Mouse (Mus musculus) C2C12 (cell line): ENCODE data around the gene Spsb2.

ENCODE experiments used
- CEBPB ChIP-seq: IDR thresholded peaks from one replicate; pipeline ENCODE4 v1.6.1; 2011; ENCODE audit warnings: low read depth, mild to moderate bottlenecking, control low read depth, moderate library complexity
- CTCF ChIP-seq: IDR thresholded peaks from one replicate; pipeline ENCODE4 v1.5.1; 2011; ENCODE audit not compliant: control insufficient read depth, insufficient read depth, insufficient read length
- FOSL1 ChIP-seq: IDR thresholded peaks from one replicate; pipeline ENCODE4 v1.8.0; 2011; ENCODE audit warnings: mild to moderate bottlenecking, low read length; ENCODE audit not compliant: poor library complexity, insufficient read depth, severe bottlenecking
- MAX ChIP-seq: IDR thresholded peaks from one replicate; pipeline ENCODE4 v1.6.1; 2011; ENCODE audit warnings: mild to moderate bottlenecking, control low read depth
- MYOD1 ChIP-seq: IDR thresholded peaks from one replicate; pipeline ENCODE4 v1.6.1; 2011; ENCODE audit warnings: low read depth; ENCODE audit not compliant: control insufficient read depth, insufficient read length
- MYOG ChIP-seq: IDR thresholded peaks from one replicate; pipeline ENCODE4 v1.6.1; 2011; ENCODE audit not compliant: control insufficient read depth, insufficient read length; ENCODE audit errors: extremely low read depth
- USF1 ChIP-seq: IDR thresholded peaks from one replicate; pipeline ENCODE4 v1.6.1; 2011; ENCODE audit warnings: low read depth, mild to moderate bottlenecking, control low read depth, moderate library complexity

DNA sequence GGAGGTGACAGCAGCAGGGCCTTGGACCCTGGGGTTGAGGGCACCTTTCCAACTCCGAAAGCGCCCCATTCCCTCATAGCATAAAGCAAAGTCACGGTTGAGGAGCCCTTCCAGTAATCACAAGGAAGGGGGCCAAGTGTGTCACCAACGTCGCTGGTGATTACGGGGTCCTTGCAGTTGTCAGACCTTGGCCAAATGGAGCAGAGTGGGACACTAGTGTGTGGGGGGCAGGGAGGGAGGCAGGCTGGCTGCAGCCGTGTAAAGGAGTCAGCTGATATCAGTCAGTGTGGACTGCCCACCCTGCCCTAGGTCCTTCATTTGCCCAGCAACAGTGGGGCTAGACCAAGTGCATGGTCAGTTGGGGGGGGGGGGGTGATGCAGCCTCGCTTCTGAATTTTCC, 6.0 kb downstream of the Spsb2 start:
- TF ChIP-seq CTCF = no peak
- no peak for TF ChIP-seq MYOD1
- TF ChIP-seq MYOG = no peak
- no peak for TF ChIP-seq FOSL1
- TF ChIP-seq USF1 = no peak
- TF ChIP-seq CEBPB = no peak
- TF ChIP-seq MAX = no peak
